Mouse (Mus musculus): ENCODE data around the gene Brdt.

Gene Brdt

DNA sequence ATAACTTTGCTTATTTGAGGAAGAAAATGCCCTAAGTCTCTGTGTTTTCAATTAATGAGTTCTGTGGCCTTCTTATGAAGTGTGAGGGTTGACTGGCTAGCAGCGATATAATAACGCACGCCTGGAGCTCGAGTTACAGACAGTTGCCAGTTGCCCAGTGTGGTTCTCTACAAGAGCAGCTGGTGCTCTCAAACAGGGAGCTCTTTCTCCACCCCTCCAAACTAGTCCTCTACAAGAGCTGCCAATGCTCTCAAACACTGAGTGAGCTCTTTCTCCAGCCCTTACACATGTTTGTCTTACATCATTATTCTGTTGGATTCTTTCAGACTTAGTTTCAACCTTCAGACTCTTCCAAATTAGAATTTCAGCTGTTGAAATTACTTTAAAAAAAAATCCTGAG lies 80.4 kb downstream of the Brdt start:
- no peak for DNase-seq (ENCODE audit: low read depth, low spot score)

DNA sequence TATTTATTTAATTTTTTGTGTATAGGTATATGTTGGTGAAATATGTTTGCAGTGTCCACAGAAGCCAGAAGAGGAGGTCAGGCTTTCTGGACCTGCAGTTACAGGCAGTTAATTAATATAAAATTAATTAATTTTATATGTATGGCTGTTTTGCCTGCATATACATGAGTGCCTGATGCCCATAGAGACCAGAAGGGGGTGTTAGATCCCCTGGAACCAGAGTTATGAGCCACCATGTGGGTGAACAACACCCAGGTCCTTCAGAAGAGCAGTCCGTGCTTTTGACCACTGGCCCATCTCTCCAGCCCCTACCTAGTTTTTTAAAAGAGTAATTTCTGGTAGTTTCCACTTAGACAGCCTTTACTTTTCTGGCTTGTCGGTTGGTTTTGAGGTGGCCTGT lies 81.3 kb downstream of the Brdt start:
- no peak for DNase-seq (ENCODE audit: low read depth, low spot score)

DNA sequence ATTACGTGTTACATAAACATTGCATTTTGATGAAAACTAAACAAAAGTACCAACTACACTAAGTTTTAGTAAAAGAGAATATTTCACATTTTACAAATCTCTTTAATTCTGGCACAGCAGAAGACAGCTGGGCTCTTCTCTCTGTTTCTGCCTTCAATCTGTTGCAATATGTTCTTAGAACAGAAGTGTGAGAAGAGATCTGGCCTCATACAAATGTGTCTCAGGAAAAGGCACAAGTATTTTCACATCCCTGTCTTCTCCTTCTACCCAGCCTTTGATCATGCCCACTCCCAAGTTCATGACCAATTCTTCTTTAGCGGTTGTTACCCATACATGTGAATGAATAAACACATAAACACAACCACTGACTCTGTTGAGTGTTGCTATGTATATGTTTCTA lies 84.1 kb downstream of the Brdt start:
- DNase-seq (ENCODE audit: low read depth, low spot score) = peak; percentile 77

DNA sequence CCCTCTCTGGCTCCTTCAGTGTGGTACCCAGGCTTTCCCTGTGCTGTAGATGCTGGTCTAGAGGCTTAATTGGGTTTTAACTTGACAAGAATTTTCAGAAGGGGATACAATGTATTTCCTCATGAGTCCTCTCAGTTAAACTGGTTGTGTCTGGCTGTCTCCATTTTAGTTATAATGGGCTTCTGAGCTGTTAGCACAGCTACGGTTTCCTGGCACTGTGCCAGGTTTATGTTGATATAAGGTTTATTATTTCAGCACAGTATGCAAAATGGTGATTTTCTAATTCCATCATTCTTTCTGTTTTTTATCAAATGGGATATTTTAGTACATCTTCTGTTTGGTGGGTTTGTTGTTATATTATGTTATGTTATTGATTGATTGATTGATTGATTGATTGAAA lies 90.7 kb downstream of the Brdt start:
- DNase-seq (ENCODE audit: low read depth, low spot score) = no peak

DNA sequence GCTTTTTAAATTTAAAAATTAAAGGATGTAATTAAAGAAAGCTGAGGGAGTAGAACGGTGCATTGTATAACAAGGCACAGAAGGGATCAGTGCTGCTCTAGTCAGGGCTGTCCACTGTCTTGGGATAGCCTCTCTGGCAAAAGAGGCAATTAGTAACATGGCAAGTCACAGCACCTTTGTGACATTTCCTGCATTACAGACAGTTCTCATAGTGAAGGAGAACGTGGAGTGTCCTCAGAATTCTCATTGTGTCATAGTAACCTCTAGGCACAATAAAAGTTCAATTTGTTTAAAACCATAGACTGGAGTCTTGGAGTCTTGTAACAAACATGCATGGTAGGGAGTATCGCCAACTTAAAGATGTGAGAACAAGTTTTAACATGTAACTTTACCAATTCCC lies 100.3 kb downstream of the Brdt start, which contains the start of gene Lpcat2b:
Lpcat2b (plus strand) TSS at position 301 of the 400 bp plus-strand sequence.
- no peak for DNase-seq (ENCODE audit: low read depth, low spot score)

DNA sequence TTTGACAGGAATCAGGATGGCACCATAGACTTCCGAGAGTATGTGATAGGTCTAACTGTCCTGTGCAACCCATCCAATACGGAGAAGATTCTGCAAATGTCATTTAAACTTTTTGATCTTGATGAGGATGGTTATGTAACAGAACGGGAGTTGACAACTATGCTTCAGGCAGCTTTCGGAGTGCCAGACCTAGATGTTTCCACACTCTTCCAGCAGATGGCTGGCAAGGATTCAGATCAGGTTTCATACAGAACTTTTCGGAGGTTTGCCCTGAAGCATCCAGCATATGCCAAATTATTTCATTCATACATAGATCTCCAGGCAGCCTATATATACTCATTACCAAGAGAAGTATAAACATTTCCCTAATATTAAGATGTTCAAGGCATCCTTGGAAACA lies 103.0 kb downstream of the Brdt start:
- peak; percentile 67 for DNase-seq (ENCODE audit: low read depth, low spot score)

DNA sequence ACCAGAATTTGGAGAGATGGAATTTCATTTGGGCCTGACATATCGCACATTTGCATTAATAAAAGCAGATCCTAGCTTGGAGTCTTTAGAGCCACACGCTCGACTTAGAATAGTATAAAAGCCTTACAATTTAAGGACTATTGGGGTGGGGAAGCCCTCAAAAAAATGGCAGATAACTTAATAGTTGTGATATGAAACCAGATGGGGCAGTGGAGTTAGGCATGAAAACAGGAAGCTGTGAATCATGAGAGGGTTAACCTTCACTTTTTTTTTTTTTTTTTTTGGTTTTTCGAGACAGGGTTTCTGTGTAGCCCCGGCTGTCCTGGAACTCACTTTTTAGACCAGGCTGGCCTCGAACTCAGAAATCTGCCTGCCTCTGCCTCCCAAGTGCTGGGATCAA lies 105.2 kb downstream of the Brdt start:
- DNase-seq (ENCODE audit: low read depth, low spot score) = no peak

All from telencephalon, adult 2 months (tissue).